Comparison of ENCODE assay signal across 8 mouse cellular contexts in genomic region chr6:70714239-70714638, GRCm38 (mm10).
DNase-seq lines count a peak whose midpoint lies in the region; ATAC-seq and TF ChIP-seq lines count a peak whose summit lies in the region.

No protein-coding gene starts in this region.

- H3K27me3 ChIP-seq in midbrain, embryonic 11.5 days (ENCODE audit: control insufficient read depth, insufficient read depth, low read length) = no peaks in the 10 kb centered on the region
- H3K27me3 ChIP-seq in small intestine, adult 2 months (ENCODE audit: control insufficient read depth, insufficient read depth, low read length) = no peaks in the 10 kb centered on the region

- ATAC-seq in midbrain, embryonic 11.5 days (ENCODE audit: low FRiP score) = peak; percentile 38; the same call in 1 of the 2 replicates

- no peaks in the 10 kb centered on the region for H3K36me3 ChIP-seq in midbrain, embryonic 11.5 days (ENCODE audit: control insufficient read depth, insufficient read depth, low read length)
- no peaks in the 10 kb centered on the region for H3K36me3 ChIP-seq in small intestine, adult 2 months (ENCODE audit: control insufficient read depth, insufficient read depth, low read length)

- WGBS in midbrain, embryonic 11.5 days = 19% methylated on average over 6 of the region's 6 CpGs
- WGBS in small intestine, adult 2 months = 8% methylated on average over 6 of the region's 6 CpGs

- no peak overlapping the region for H3K27ac ChIP-seq in midbrain, embryonic 11.5 days (ENCODE audit: low read depth, low read length)
- H3K27ac ChIP-seq in small intestine, adult 2 months (ENCODE audit: insufficient read depth, low read depth, low read length) = no peak overlapping the region

- peak; percentile 33; the same call in 1 of the 2 replicates for TF ChIP-seq CTCF in small intestine, adult 2 months (IDR thresholded peaks at IDR 0.05; ENCODE audit: extremely low read depth, insufficient read length, insufficient replicate concordance, low read depth, low read length)

- intact Hi-C loops in gastrocnemius, postnatal 36 days (cut with DNase I) = loop anchor here (5.0 kb wide), 1 partner anchor 53 kb away; no protein-coding TSS in a partner anchor
- intact Hi-C loops in left cerebral cortex, postnatal 36 days (cut with DNase I) = loop anchor here (2.0 kb wide), 1 partner anchor 55 kb away; no protein-coding TSS in a partner anchor

- DNase-seq in urinary bladder, postnatal 14 days (ENCODE audit: low spot score) = peak; percentile 42
- no peak for DNase-seq in urinary bladder, postnatal 10 days (ENCODE audit: low spot score)
- peak; percentile 58 for DNase-seq in embryo, embryonic 11.5 days (ENCODE audit: low read depth, low spot score)
- DNase-seq in gastrocnemius, postnatal 36 days = peak; percentile 15 to 51
- peak; percentile 63 for DNase-seq in kidney, adult 11 months
- peak; percentile 54 to 63 for DNase-seq in left cerebral cortex, postnatal 36 days (ENCODE audit: low spot score in 2 of 2)
- peak; percentile 96 for DNase-seq in midbrain, embryonic 11.5 days (ENCODE audit: low spot score, missing footprints)

- H3K9ac ChIP-seq in midbrain, embryonic 11.5 days (ENCODE audit: low read length) = no peak overlapping the region

- no peaks in the 10 kb centered on the region for H3K4me1 ChIP-seq in midbrain, embryonic 11.5 days (ENCODE audit: control insufficient read depth, insufficient read depth, low read length)
- H3K4me1 ChIP-seq in small intestine, adult 2 months (ENCODE audit: control insufficient read depth, insufficient read depth, insufficient read length, low read length) = no peaks in the 10 kb centered on the region

- H3K4me2 ChIP-seq in midbrain, embryonic 11.5 days = peak overlapping the region; percentile 14; the same call in 1 of the 2 replicates

- no peak overlapping the region for H3K4me3 ChIP-seq in midbrain, embryonic 11.5 days (ENCODE audit: low read depth, low read length)
- H3K4me3 ChIP-seq in small intestine, adult 2 months (ENCODE audit: low read depth, low read length) = no peak overlapping the region

- H3K9me3 ChIP-seq in midbrain, embryonic 11.5 days (ENCODE audit: control insufficient read depth, low read length) = no peaks in the 10 kb centered on the region

- TF ChIP-seq POLR2A in small intestine, adult 2 months (IDR thresholded peaks at IDR 0.05; ENCODE audit: low read depth, low read length) = no peak
